In the genomic region with DNA sequence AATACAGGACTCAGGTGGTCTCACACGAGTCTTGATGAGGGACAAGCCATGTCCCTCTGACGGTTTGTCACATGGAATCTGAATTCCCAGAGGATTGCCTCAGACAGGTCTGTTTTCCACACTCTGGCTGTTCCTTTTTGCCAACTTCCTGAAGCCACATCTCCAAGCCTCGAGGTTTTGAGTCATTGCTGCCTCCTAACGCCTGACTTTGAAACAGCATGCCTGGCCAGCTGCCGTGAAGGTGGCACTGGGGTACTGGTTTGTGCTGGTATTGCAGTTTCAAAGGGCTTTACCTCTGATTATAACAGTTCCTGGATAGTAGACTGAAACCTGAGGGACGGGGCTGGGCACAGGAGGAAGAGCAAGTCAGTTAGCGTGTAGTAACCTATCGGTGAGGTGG, we compare ENCODE assay signal across 8 mouse cellular contexts.
DNase-seq lines count a peak whose midpoint lies in the region; ATAC-seq and TF ChIP-seq lines count a peak whose summit lies in the region.
"Had no signal": no experiment of that assay in that cellular context is flagged by ENCODE, and none has a peak within 500 bp of the region (broad histone marks: within the 10 kb centered on the region; RNA-seq: fewer than 3 reads in every experiment).

No protein-coding gene starts in this region.

- no peaks in the 10 kb centered on the region for H3K4me1 ChIP-seq in CH12.LX (ENCODE audit: control insufficient read depth in 1 of 2, insufficient read depth in 2 of 2)
- H3K4me1 ChIP-seq in forebrain, embryonic 15.5 days, result peaks cover 27% of the 10 kb centered on the region
- H3K4me1 ChIP-seq in hindbrain, embryonic 13.5 days (replicated peaks), result peaks cover 16% of the 10 kb centered on the region
- H3K4me1 ChIP-seq in neural tube, embryonic 12.5 days, result peaks cover 10% of the 10 kb centered on the region; the same call in 1 of the 2 replicates

- WGBS in forebrain, embryonic 15.5 days, result 31% methylated on average over 8 of the region's 8 CpGs
- WGBS in hindbrain, embryonic 13.5 days, result 37% methylated on average over 8 of the region's 8 CpGs
- 33% methylated on average over 8 of the region's 8 CpGs for WGBS in neural tube, embryonic 12.5 days

- no peak for TF ChIP-seq EP300 in CH12.LX (IDR thresholded peaks at IDR 0.05; ENCODE audit: low read length)

- no peak overlapping the region for H3K4me2 ChIP-seq in CH12.LX (ENCODE audit: insufficient read depth, low read depth, poor library complexity, severe bottlenecking)
- peak overlapping the region; percentile 43 for H3K4me2 ChIP-seq in forebrain, embryonic 15.5 days (replicated peaks)
- peak overlapping the region; percentile 25; the same call in 1 of the 2 replicates for H3K4me2 ChIP-seq in hindbrain, embryonic 13.5 days
- H3K4me2 ChIP-seq in neural tube, embryonic 12.5 days (replicated peaks), result peak overlapping the region; percentile 55
- H3K4me2 ChIP-seq: embryonic facial prominence, embryonic 12.5 days had no signal

- H3K27me3 ChIP-seq in CH12.LX (replicated peaks), result no peaks in the 10 kb centered on the region
- H3K27me3 ChIP-seq in forebrain, embryonic 15.5 days, result no peaks in the 10 kb centered on the region; the same call in 1 of the 2 replicates
- H3K27me3 ChIP-seq in hindbrain, embryonic 13.5 days, result peaks cover 8% of the 10 kb centered on the region; the same call in 1 of the 2 replicates
- no peaks in the 10 kb centered on the region for H3K27me3 ChIP-seq in neural tube, embryonic 12.5 days (replicated peaks)

- TF ChIP-seq CTCF in CH12.LX (conservative IDR thresholded peaks at IDR 0.05 in 1 of 2, IDR thresholded peaks at IDR 0.05 in 1 of 2; ENCODE audit: low read depth in 2 of 2, low read length in 2 of 2), result peak in 1 of 2 experiments; percentile 63; a peak in 2 of 4 replicates

- H3K36me3 ChIP-seq in CH12.LX (replicated peaks in 1 of 2; ENCODE audit: control insufficient read depth in 1 of 2, insufficient read depth in 1 of 2, low read length in 1 of 2), result no peaks in the 10 kb centered on the region
- no peaks in the 10 kb centered on the region for H3K36me3 ChIP-seq in forebrain, embryonic 15.5 days
- no peaks in the 10 kb centered on the region for H3K36me3 ChIP-seq in hindbrain, embryonic 13.5 days
- H3K36me3 ChIP-seq in neural tube, embryonic 12.5 days, result no peaks in the 10 kb centered on the region
- H3K36me3 ChIP-seq: embryonic facial prominence, embryonic 12.5 days had no signal

- no peaks in the 10 kb centered on the region for H3K9me3 ChIP-seq in CH12.LX (replicated peaks; ENCODE audit: low read length)
- H3K9me3 ChIP-seq in forebrain, embryonic 15.5 days, result no peaks in the 10 kb centered on the region
- no peaks in the 10 kb centered on the region for H3K9me3 ChIP-seq in hindbrain, embryonic 13.5 days
- no peaks in the 10 kb centered on the region for H3K9me3 ChIP-seq in neural tube, embryonic 12.5 days
- H3K9me3 ChIP-seq: embryonic facial prominence, embryonic 12.5 days had no signal

- no peaks in the 10 kb centered on the region for H3K79me2 ChIP-seq in CH12.LX (replicated peaks; ENCODE audit: control insufficient read depth, extremely low read depth, insufficient read depth, poor library complexity, severe bottlenecking)

- no peak overlapping the region for H3K27ac ChIP-seq in CH12.LX (ENCODE audit: insufficient read depth, low read depth)
- H3K27ac ChIP-seq in forebrain, embryonic 15.5 days (replicated peaks), result no peak overlapping the region
- no peak overlapping the region for H3K27ac ChIP-seq in hindbrain, embryonic 13.5 days
- no peak overlapping the region for H3K27ac ChIP-seq in neural tube, embryonic 12.5 days
- H3K27ac ChIP-seq: embryonic facial prominence, embryonic 12.5 days had no signal

- H3K9ac ChIP-seq in CH12.LX (ENCODE audit: insufficient read depth, low read depth), result no peak overlapping the region
- no peak overlapping the region for H3K9ac ChIP-seq in forebrain, embryonic 15.5 days (replicated peaks)
- H3K9ac ChIP-seq in hindbrain, embryonic 13.5 days, result no peak overlapping the region
- no peak overlapping the region for H3K9ac ChIP-seq in neural tube, embryonic 12.5 days
- H3K9ac ChIP-seq: embryonic facial prominence, embryonic 12.5 days had no signal

- H3K4me3 ChIP-seq in CH12.LX (replicated peaks in 1 of 3; ENCODE audit: low read depth in 2 of 3, low read length in 2 of 3, poor library complexity in 1 of 3), result no peak overlapping the region
- H3K4me3 ChIP-seq in forebrain, embryonic 15.5 days, result peak overlapping the region; percentile 36
- peak overlapping the region; percentile 15; the same call in 1 of the 2 replicates for H3K4me3 ChIP-seq in hindbrain, embryonic 13.5 days
- H3K4me3 ChIP-seq in neural tube, embryonic 12.5 days, result no peak overlapping the region
- H3K4me3 ChIP-seq: embryonic facial prominence, embryonic 12.5 days had no signal

- ATAC-seq in forebrain, embryonic 15.5 days (replicated peaks), result peak; percentile 33; the same call in 1 of the 2 replicates
- no peak for ATAC-seq in hindbrain, embryonic 13.5 days (ENCODE audit: low FRiP score)
- peak; percentile 23 for ATAC-seq in neural tube, embryonic 12.5 days (ENCODE audit: low FRiP score, low read depth)

- dilution Hi-C loops in CH12.LX (cut with MboI; ENCODE audit: extremely low pct_ligation_motif_present, extremely low pct_unique_long_range_greater_than_20kb, low sequenced_read_pairs), result no loop called here

- peak; percentile 31 for DNase-seq in CH12.LX (ENCODE audit: extremely low read depth)
- peak; percentile 36 for DNase-seq in Muller cell, postnatal 12 days (ENCODE audit: inconsistent ontology term)
- DNase-seq in left cerebral cortex, adult 18-20 months (ENCODE audit: low spot score in 2 of 2), result peak; percentile 54 to 57
- DNase-seq in T-cell, adult 2 months (ENCODE audit: low spot score), result no peak

- in situ Hi-C loops in CH12.LX (cut with MboI; ENCODE audit: low pct_ligation_motif_present, low pct_unique_long_range_greater_than_20kb, low sequenced_read_pairs), result no loop called here

- no peak for TF ChIP-seq POLR2A in CH12.LX (IDR thresholded peaks at IDR 0.05; ENCODE audit: low read depth, low read length)

- TF ChIP-seq RAD21 in CH12.LX (IDR thresholded peaks at IDR 0.05; ENCODE audit: low read depth, low read length), result peak; percentile 58

TF ChIP-seq in CH12.LX, 34 proteins besides CTCF, POLR2A, EP300 and RAD21:
- peak; percentile 21; the same call in 1 of the 2 replicates for TF ChIP-seq ELF1 (IDR thresholded peaks at IDR 0.05; ENCODE audit: low read depth, low read length)
- no peak for TF ChIP-seq MYC (IDR thresholded peaks at IDR 0.05; ENCODE audit: low read depth, low read length)
- TF ChIP-seq RCOR1 (conservative IDR thresholded peaks at IDR 0.05; ENCODE audit: low read depth, low read length), result no peak
- TF ChIP-seq SMC3 (IDR thresholded peaks at IDR 0.05; ENCODE audit: low read depth, low read length), result peak; percentile 54
- no peak for TF ChIP-seq PAX5 (IDR thresholded peaks at IDR 0.05; ENCODE audit: low read length)
- TF ChIP-seq KAT2A (IDR thresholded peaks at IDR 0.05; ENCODE audit: insufficient replicate concordance, low read length), result no peak
- no peak for TF ChIP-seq MAFK (IDR thresholded peaks at IDR 0.05; ENCODE audit: insufficient replicate concordance, low read length)
- no peak for TF ChIP-seq JUN (IDR thresholded peaks at IDR 0.05; ENCODE audit: insufficient read depth, low read depth, low read length)
- no peak for TF ChIP-seq CHD2 (IDR thresholded peaks at IDR 0.05; ENCODE audit: low read length)
- TF ChIP-seq ZC3H11A (IDR thresholded peaks at IDR 0.05; ENCODE audit: low read depth, low read length), result no peak
- no peak for TF ChIP-seq TCF12 (IDR thresholded peaks at IDR 0.05; ENCODE audit: low read depth, low read length)
- no peak for TF ChIP-seq E2F4 (IDR thresholded peaks at IDR 0.05; ENCODE audit: insufficient replicate concordance, low read depth, low read length)

Comparison
In these comparisons a context has a peak if more than half of its experiments do, and no peak if none do; other contexts are left out.
1. H3K4me3 ChIP-seq: peak in forebrain, embryonic 15.5 days (single experiment) and hindbrain, embryonic 13.5 days (single experiment); none in CH12.LX (0 of 3) and neural tube, embryonic 12.5 days (single experiment).